Comparison of ENCODE assay signal across 8 mouse cellular contexts in genomic region chr3:89456726-89457665, GRCm38 (mm10). TPM values are rescaled to one million over a fixed set of nuclear protein-coding genes. Genes with fewer than 3 reads are reported as not detected.
DNase-seq lines count a peak whose midpoint lies in the region; ATAC-seq and TF ChIP-seq lines count a peak whose summit lies in the region.

No protein-coding gene starts in this region.

- no peaks in the 10 kb centered on the region for H3K9me3 ChIP-seq in neural tube, embryonic 15.5 days (replicated peaks)
- H3K9me3 ChIP-seq in midbrain, postnatal 0 days (ENCODE audit: low read length): no peaks in the 10 kb centered on the region

- peaks cover 19% of the 10 kb centered on the region for H3K4me1 ChIP-seq in neural tube, embryonic 15.5 days
- no peaks in the 10 kb centered on the region for H3K4me1 ChIP-seq in cortical plate, adult 2 months (ENCODE audit: control insufficient read depth, insufficient read depth, low read length)
- peaks cover 2% of the 10 kb centered on the region; the same call in 1 of the 2 replicates for H3K4me1 ChIP-seq in midbrain, postnatal 0 days (ENCODE audit: insufficient read depth, low read length)

- no peak overlapping the region for H3K9ac ChIP-seq in neural tube, embryonic 15.5 days (replicated peaks)
- no peak overlapping the region for H3K9ac ChIP-seq in midbrain, postnatal 0 days (replicated peaks; ENCODE audit: low read length, poor library complexity, severe bottlenecking)

- H3K4me2 ChIP-seq in neural tube, embryonic 15.5 days: no peak overlapping the region
- no peak overlapping the region for H3K4me2 ChIP-seq in midbrain, postnatal 0 days (ENCODE audit: low read depth, low read length, poor library complexity, severe bottlenecking)

- 0 out of 2 replicates have a peak, but pooled peaks cover 5% of the 10 kb centered on the region for H3K36me3 ChIP-seq in neural tube, embryonic 15.5 days
- H3K36me3 ChIP-seq in midbrain, postnatal 0 days (ENCODE audit: insufficient read depth, low read length): no peaks in the 10 kb centered on the region

- H3K27me3 ChIP-seq in neural tube, embryonic 15.5 days (replicated peaks): no peaks in the 10 kb centered on the region
- no peaks in the 10 kb centered on the region for H3K27me3 ChIP-seq in midbrain, postnatal 0 days (ENCODE audit: insufficient read depth, low read length)

- no peak for ATAC-seq in neural tube, embryonic 15.5 days (ENCODE audit: low FRiP score)
- ATAC-seq in midbrain, postnatal 0 days (ENCODE audit: low FRiP score): no peak

- TF ChIP-seq POLR2A in cortical plate, adult 2 months (IDR thresholded peaks at IDR 0.05; ENCODE audit: extremely low read depth, insufficient read depth, low read length): no peak

- TF ChIP-seq CTCF in cortical plate, adult 2 months (IDR thresholded peaks at IDR 0.05; ENCODE audit: extremely low read depth, insufficient read depth, low read length): peak; percentile 61
- peak; percentile 68 for TF ChIP-seq CTCF in midbrain, postnatal 0 days (IDR thresholded peaks at IDR 0.05)

- 37% methylated on average over 10 of the region's 10 CpGs for WGBS in neural tube, embryonic 15.5 days
- 28% methylated on average over 10 of the region's 10 CpGs for WGBS in midbrain, postnatal 0 days

- DNase-seq in neural tube, embryonic 10.5 days (ENCODE audit: extremely low spot score, low spot score): peak; percentile 80
- DNase-seq in T-cell, adult 2 months (ENCODE audit: low spot score): peak; percentile 73
- DNase-seq in heart, postnatal 14 days: peak; percentile 73 to 79
- DNase-seq in left cerebral cortex, postnatal 4 days: peak; percentile 69
- DNase-seq in midbrain, postnatal 0 days (ENCODE audit: low spot score): peak; percentile 44
- DNase-seq in thymus, postnatal 36 days: peak; percentile 81 to 86

- no peak overlapping the region for H3K27ac ChIP-seq in neural tube, embryonic 15.5 days (replicated peaks)
- no peak overlapping the region for H3K27ac ChIP-seq in cortical plate, adult 2 months (ENCODE audit: insufficient read depth, low read length)
- no peak overlapping the region for H3K27ac ChIP-seq in midbrain, postnatal 0 days (ENCODE audit: low read depth, low read length)

- no peak overlapping the region for H3K4me3 ChIP-seq in neural tube, embryonic 15.5 days (replicated peaks)
- H3K4me3 ChIP-seq in cortical plate, adult 2 months (ENCODE audit: insufficient read depth, low read length): no peak overlapping the region
- H3K4me3 ChIP-seq in midbrain, postnatal 0 days (ENCODE audit: low read depth, low read length): no peak overlapping the region

- intact Hi-C loops in heart, postnatal 14 days (cut with DNase I): loop anchor here (5.0 kb wide), 1 partner anchor 230 kb away; no protein-coding TSS in a partner anchor
- intact Hi-C loops in left cerebral cortex, postnatal 4 days (cut with DNase I): no loop called here

RNA-seq across cellular contexts. Expression of gene Pmvk, which starts 2.7 kb away (rescaled TPM):
- polyA plus RNA-seq in neural tube, embryonic 15.5 days (2015; fragmentation: Nextera tagmentation; extraction: Ambion mirVana): 123 and 142 TPM in 2 replicates
- polyA plus RNA-seq in cortical plate, adult 2 months (2012; rRNA removed): 71.8 and 71.9 TPM in 2 replicates
- 1 to 10 TPM; 8.8 to 9.2 TPM for total RNA-seq in heart, postnatal 14 days (2021)
- total RNA-seq in left cerebral cortex, postnatal 4 days (2021): 10 to 100 TPM; 43.7 to 53.4 TPM
- total RNA-seq in midbrain, postnatal 0 days (2014; rRNA removed): 90.8 and 121 TPM in 2 replicates
- 124 and 135 TPM in 2 replicates for polyA plus RNA-seq in midbrain, postnatal 0 days (2015; fragmentation: Nextera tagmentation; extraction: Ambion mirVana)

RNA-seq across cellular contexts. Expression of gene Pbxip1, which starts 20.5 kb away (rescaled TPM):
- polyA plus RNA-seq in neural tube, embryonic 15.5 days (2015; fragmentation: Nextera tagmentation; extraction: Ambion mirVana): 16.1 and 23.2 TPM in 2 replicates
- polyA plus RNA-seq in cortical plate, adult 2 months (2012; rRNA removed): 38.0 and 39.9 TPM in 2 replicates
- 10 to 100 TPM; 51.9 to 53.1 TPM for total RNA-seq in heart, postnatal 14 days (2021)
- total RNA-seq in left cerebral cortex, postnatal 4 days (2021): 10 to 100 TPM; 17.1 to 17.5 TPM
- 18.5 and 21.3 TPM in 2 replicates for total RNA-seq in midbrain, postnatal 0 days (2014; rRNA removed)
- polyA plus RNA-seq in midbrain, postnatal 0 days (2015; fragmentation: Nextera tagmentation; extraction: Ambion mirVana): 18.8 and 21.8 TPM in 2 replicates

RNA-seq across cellular contexts. Expression of gene Pygo2, which starts 27.0 kb away (rescaled TPM):
- 38.8 and 41.1 TPM in 2 replicates for polyA plus RNA-seq in neural tube, embryonic 15.5 days (2015; fragmentation: Nextera tagmentation; extraction: Ambion mirVana)
- polyA plus RNA-seq in cortical plate, adult 2 months (2012; rRNA removed): 43.4 and 47.2 TPM in 2 replicates
- 10 to 100 TPM; 16.5 to 19.9 TPM for total RNA-seq in heart, postnatal 14 days (2021)
- 10 to 100 TPM; 53.3 to 60.2 TPM for total RNA-seq in left cerebral cortex, postnatal 4 days (2021)
- 77.8 and 91.3 TPM in 2 replicates for total RNA-seq in midbrain, postnatal 0 days (2014; rRNA removed)
- 38.5 and 40.4 TPM in 2 replicates for polyA plus RNA-seq in midbrain, postnatal 0 days (2015; fragmentation: Nextera tagmentation; extraction: Ambion mirVana)

RNA-seq across cellular contexts. Expression of gene Shc1, which starts 38.8 kb away (rescaled TPM):
- polyA plus RNA-seq in neural tube, embryonic 15.5 days (2015; fragmentation: Nextera tagmentation; extraction: Ambion mirVana): 22.0 and 35.3 TPM in 2 replicates
- polyA plus RNA-seq in cortical plate, adult 2 months (2012; rRNA removed): 17.5 and 18.0 TPM in 2 replicates
- 10 to 100 TPM; 45.0 to 47.5 TPM for total RNA-seq in heart, postnatal 14 days (2021)
- total RNA-seq in left cerebral cortex, postnatal 4 days (2021): 10 to 100 TPM; 13.8 to 14.5 TPM
- 21.7 and 24.9 TPM in 2 replicates for total RNA-seq in midbrain, postnatal 0 days (2014; rRNA removed)
- 11.0 and 12.7 TPM in 2 replicates for polyA plus RNA-seq in midbrain, postnatal 0 days (2015; fragmentation: Nextera tagmentation; extraction: Ambion mirVana)

RNA-seq across cellular contexts. Expression of gene Cks1b, which starts 38.8 kb away (rescaled TPM):
- 79.3 and 153 TPM in 2 replicates for polyA plus RNA-seq in neural tube, embryonic 15.5 days (2015; fragmentation: Nextera tagmentation; extraction: Ambion mirVana)
- polyA plus RNA-seq in cortical plate, adult 2 months (2012; rRNA removed): 5.2 and 5.4 TPM in 2 replicates
- 10 to 100 TPM in 1 of 2 experiments, 1 to 10 TPM in 1; 7.9 to 14.4 TPM for total RNA-seq in heart, postnatal 14 days (2021)
- 10 to 100 TPM; 19.6 to 22.3 TPM for total RNA-seq in left cerebral cortex, postnatal 4 days (2021)
- 22.4 and 29.2 TPM in 2 replicates for total RNA-seq in midbrain, postnatal 0 days (2014; rRNA removed)
- polyA plus RNA-seq in midbrain, postnatal 0 days (2015; fragmentation: Nextera tagmentation; extraction: Ambion mirVana): 68.6 and 69.6 TPM in 2 replicates
